Mouse (Mus musculus) kidney, postnatal 10 days (tissue): ENCODE data around the gene Chd9.

Experiments
- DNase-seq: peaks from one replicate; pipeline ENCODE4 v3.0.0; 2021; ENCODE audit warnings: mixed read lengths

Gene Chd9

GRCm38 (mm10) chr8:90828181-90828986 lies at the start of gene Chd9:
TSS of gene Chd9 (plus strand) at chr8:90828352.
- DNase-seq, result peak; percentile 98

GRCm38 (mm10) chr8:90791616-90792015 lies 36.5 kb upstream of the Chd9 start:
- DNase-seq, result no peak

GRCm38 (mm10) chr8:90793710-90794109 lies 34.4 kb upstream of the Chd9 start:
- peak; percentile 89 for DNase-seq

- peak; percentile 88 for DNase-seq
Observed at GRCm38 (mm10) chr8:90794990-90795861, 32.9 kb upstream of the Chd9 start.

- DNase-seq, result peak; percentile 38
Observed at GRCm38 (mm10) chr8:90799473-90799872, 28.7 kb upstream of the Chd9 start.

GRCm38 (mm10) chr8:90813602-90814320 lies 14.4 kb upstream of the Chd9 start:
- DNase-seq, result no peak

GRCm38 (mm10) chr8:90816061-90816882 lies 11.9 kb upstream of the Chd9 start:
- peak; percentile 38 for DNase-seq

- no peak for DNase-seq
Observed at GRCm38 (mm10) chr8:90817293-90817692, 10.9 kb upstream of the Chd9 start, which contains the start of gene Gm19935. TSS of gene Gm19935 (minus strand) at chr8:90817393.

GRCm38 (mm10) chr8:90819561-90820320 lies 8.4 kb upstream of the Chd9 start:
- DNase-seq, result no peak

GRCm38 (mm10) chr8:90820321-90820696 lies 7.8 kb upstream of the Chd9 start:
- DNase-seq, result no peak

GRCm38 (mm10) chr8:90822443-90822842 lies 5.7 kb upstream of the Chd9 start:
- peak; percentile 46 for DNase-seq

- peak; percentile 64 for DNase-seq
Observed at GRCm38 (mm10) chr8:90825459-90825871, 2.7 kb upstream of the Chd9 start.

GRCm38 (mm10) chr8:90828987-90829740 lies 1.0 kb downstream of the Chd9 start:
- DNase-seq, result no peak

- no peak for DNase-seq
Observed at GRCm38 (mm10) chr8:90829825-90830224, 1.7 kb downstream of the Chd9 start.

GRCm38 (mm10) chr8:90830980-90831379 lies 2.8 kb downstream of the Chd9 start:
- no peak for DNase-seq

- DNase-seq, result no peak
Observed at GRCm38 (mm10) chr8:90832576-90833289, 4.6 kb downstream of the Chd9 start.

- no peak for DNase-seq
Observed at GRCm38 (mm10) chr8:90833628-90834320, 5.6 kb downstream of the Chd9 start.

- no peak for DNase-seq
Observed at GRCm38 (mm10) chr8:90834321-90834672, 6.1 kb downstream of the Chd9 start.

- no peak for DNase-seq
Observed at GRCm38 (mm10) chr8:90837440-90837839, 9.3 kb downstream of the Chd9 start.
